Comparison of ENCODE assay signal across 29 mouse cellular contexts in genomic region chr13:112052011-112052410, GRCm38 (mm10).
DNase-seq lines count a peak whose midpoint lies in the region; ATAC-seq and TF ChIP-seq lines count a peak whose summit lies in the region.
"Had no signal": no experiment of that assay in that cellular context is flagged by ENCODE, and none has a peak within 500 bp of the region (broad histone marks: within the 10 kb centered on the region; RNA-seq: fewer than 3 reads in every experiment).

No protein-coding gene starts in this region.

- no peaks in the 10 kb centered on the region for H3K9me3 ChIP-seq in forebrain, embryonic 11.5 days (ENCODE audit: control insufficient read depth, low read length)
- no peaks in the 10 kb centered on the region for H3K9me3 ChIP-seq in forebrain, embryonic 14.5 days (replicated peaks; ENCODE audit: control insufficient read depth, low read length)
- no peaks in the 10 kb centered on the region for H3K9me3 ChIP-seq in heart, embryonic 12.5 days (replicated peaks)
- no peaks in the 10 kb centered on the region for H3K9me3 ChIP-seq in liver, embryonic 11.5 days (ENCODE audit: control insufficient read depth, low read length)
- no peaks in the 10 kb centered on the region for H3K9me3 ChIP-seq in stomach, postnatal 0 days (ENCODE audit: control insufficient read depth, low read length)
- H3K9me3 ChIP-seq: embryonic facial prominence, embryonic 13.5 days; embryonic facial prominence, embryonic 15.5 days; forebrain, embryonic 12.5 days; forebrain, embryonic 15.5 days; G1E had no signal

- H3K4me2 ChIP-seq in forebrain, embryonic 11.5 days (ENCODE audit: low read depth, low read length, severe bottlenecking): no peak overlapping the region
- H3K4me2 ChIP-seq in forebrain, embryonic 14.5 days (ENCODE audit: low read length): no peak overlapping the region
- H3K4me2 ChIP-seq in heart, embryonic 12.5 days: no peak overlapping the region
- H3K4me2 ChIP-seq in liver, embryonic 11.5 days: no peak overlapping the region
- no peak overlapping the region for H3K4me2 ChIP-seq in stomach, postnatal 0 days (replicated peaks; ENCODE audit: low read depth)
- H3K4me2 ChIP-seq: embryonic facial prominence, embryonic 13.5 days; embryonic facial prominence, embryonic 15.5 days; forebrain, embryonic 12.5 days; forebrain, embryonic 15.5 days had no signal

- H3K27ac ChIP-seq in forebrain, embryonic 11.5 days (ENCODE audit: low read depth, low read length): no peak overlapping the region
- no peak overlapping the region for H3K27ac ChIP-seq in forebrain, embryonic 14.5 days (ENCODE audit: low read depth, low read length)
- peak overlapping the region; percentile 20; the same call in 1 of the 2 replicates for H3K27ac ChIP-seq in heart, embryonic 12.5 days (ENCODE audit: poor library complexity, severe bottlenecking)
- no peak overlapping the region for H3K27ac ChIP-seq in liver, adult 2 months (replicated peaks; ENCODE audit: insufficient read depth, low read depth, low read length)
- H3K27ac ChIP-seq in liver, embryonic 11.5 days (ENCODE audit: low read depth, low read length): no peak overlapping the region
- no peak overlapping the region for H3K27ac ChIP-seq in stomach, postnatal 0 days (replicated peaks)
- H3K27ac ChIP-seq: embryonic facial prominence, embryonic 13.5 days; embryonic facial prominence, embryonic 15.5 days; forebrain, embryonic 12.5 days; forebrain, embryonic 15.5 days had no signal

- no peak overlapping the region for H3K9ac ChIP-seq in forebrain, embryonic 11.5 days (ENCODE audit: low read length)
- H3K9ac ChIP-seq in forebrain, embryonic 14.5 days (ENCODE audit: low read length): no peak overlapping the region
- H3K9ac ChIP-seq in heart, embryonic 12.5 days: no peak overlapping the region
- no peak overlapping the region for H3K9ac ChIP-seq in liver, adult 2 months (ENCODE audit: low read depth, low read length)
- H3K9ac ChIP-seq in liver, embryonic 11.5 days (ENCODE audit: low read depth, low read length): no peak overlapping the region
- no peak overlapping the region for H3K9ac ChIP-seq in stomach, postnatal 0 days (ENCODE audit: low read length)
- H3K9ac ChIP-seq: embryonic facial prominence, embryonic 13.5 days; embryonic facial prominence, embryonic 15.5 days; forebrain, embryonic 12.5 days; forebrain, embryonic 15.5 days; forebrain, postnatal 0 days had no signal

- TF ChIP-seq CTCF in liver, adult 2 months (IDR thresholded peaks at IDR 0.05; ENCODE audit: low read depth, low read length): no peak
- TF ChIP-seq CTCF in stomach, postnatal 0 days (IDR thresholded peaks at IDR 0.05; ENCODE audit: low read depth): no peak

- H3K27me3 ChIP-seq in forebrain, embryonic 11.5 days (ENCODE audit: control insufficient read depth, insufficient read depth, low read length): no peaks in the 10 kb centered on the region
- no peaks in the 10 kb centered on the region for H3K27me3 ChIP-seq in forebrain, embryonic 14.5 days (replicated peaks; ENCODE audit: control insufficient read depth, insufficient read depth, low read length)
- no peaks in the 10 kb centered on the region for H3K27me3 ChIP-seq in heart, embryonic 12.5 days (replicated peaks)
- no peaks in the 10 kb centered on the region for H3K27me3 ChIP-seq in liver, adult 2 months (ENCODE audit: control insufficient read depth, insufficient read depth, low read length)
- H3K27me3 ChIP-seq in liver, embryonic 11.5 days (replicated peaks; ENCODE audit: control insufficient read depth, insufficient read depth, low read length): no peaks in the 10 kb centered on the region
- no peaks in the 10 kb centered on the region for H3K27me3 ChIP-seq in stomach, postnatal 0 days (ENCODE audit: control insufficient read depth, insufficient read depth, low read length)
- H3K27me3 ChIP-seq: CH12.LX; embryonic facial prominence, embryonic 13.5 days; embryonic facial prominence, embryonic 15.5 days; forebrain, embryonic 12.5 days; forebrain, embryonic 15.5 days; Patski had no signal

- 87% methylated on average over 3 of the region's 3 CpGs for WGBS in forebrain, embryonic 11.5 days
- WGBS in forebrain, embryonic 14.5 days: 90% methylated on average over 3 of the region's 3 CpGs
- WGBS in heart, embryonic 12.5 days: 92% methylated on average over 3 of the region's 3 CpGs
- 61% methylated on average over 3 of the region's 3 CpGs for WGBS in liver, adult 2 months
- WGBS in liver, embryonic 11.5 days: 83% methylated on average over 3 of the region's 3 CpGs
- WGBS in stomach, postnatal 0 days: 58% methylated on average over 3 of the region's 3 CpGs

- H3K36me3 ChIP-seq in forebrain, embryonic 11.5 days (ENCODE audit: control insufficient read depth, insufficient read depth, low read length): no peaks in the 10 kb centered on the region
- no peaks in the 10 kb centered on the region for H3K36me3 ChIP-seq in forebrain, embryonic 14.5 days (ENCODE audit: control insufficient read depth, insufficient read depth, low read length)
- H3K36me3 ChIP-seq in heart, embryonic 12.5 days: no peaks in the 10 kb centered on the region
- no peaks in the 10 kb centered on the region for H3K36me3 ChIP-seq in liver, adult 2 months (ENCODE audit: control insufficient read depth, insufficient read depth, low read length)
- H3K36me3 ChIP-seq in liver, embryonic 11.5 days (ENCODE audit: control insufficient read depth, insufficient read depth, low read length): no peaks in the 10 kb centered on the region
- H3K36me3 ChIP-seq in stomach, postnatal 0 days (ENCODE audit: control insufficient read depth, insufficient read depth, low read length): no peaks in the 10 kb centered on the region
- H3K36me3 ChIP-seq: embryonic facial prominence, embryonic 13.5 days; embryonic facial prominence, embryonic 15.5 days; forebrain, embryonic 12.5 days; forebrain, embryonic 15.5 days; G1E had no signal

- ATAC-seq in forebrain, embryonic 11.5 days (replicated peaks; ENCODE audit: low FRiP score): no peak
- no peak for ATAC-seq in forebrain, embryonic 14.5 days
- no peak for ATAC-seq in heart, embryonic 12.5 days (ENCODE audit: insufficient number of reproducible peaks, low FRiP score)
- ATAC-seq in liver, embryonic 11.5 days (replicated peaks; ENCODE audit: low FRiP score): no peak
- peak; percentile 70 for ATAC-seq in stomach, postnatal 0 days (ENCODE audit: low FRiP score, low TSS enrichment)
- ATAC-seq: activated CD4-positive, CD25-positive, alpha-beta regulatory T cell, adult 4 months; CD4-positive, CD25-positive, alpha-beta regulatory T cell, adult 4 months; forebrain, embryonic 15.5 days; forebrain, postnatal 0 days; Patski had no signal

- no peak for TF ChIP-seq EP300 in stomach, postnatal 0 days (optimal IDR thresholded peaks at IDR 0.05)

- no peak overlapping the region for H3K4me3 ChIP-seq in forebrain, embryonic 11.5 days (ENCODE audit: low read depth, low read length)
- H3K4me3 ChIP-seq in forebrain, embryonic 14.5 days (ENCODE audit: low read depth, low read length): no peak overlapping the region
- no peak overlapping the region for H3K4me3 ChIP-seq in heart, embryonic 12.5 days
- no peak overlapping the region for H3K4me3 ChIP-seq in liver, adult 2 months (ENCODE audit: insufficient read depth, low read depth, low read length)
- H3K4me3 ChIP-seq in liver, embryonic 11.5 days (ENCODE audit: low read depth, low read length): no peak overlapping the region
- H3K4me3 ChIP-seq in stomach, postnatal 0 days (ENCODE audit: low read depth, low read length): no peak overlapping the region
- H3K4me3 ChIP-seq: embryonic facial prominence, embryonic 13.5 days; embryonic facial prominence, embryonic 15.5 days; forebrain, embryonic 12.5 days; forebrain, embryonic 15.5 days had no signal

- H3K4me1 ChIP-seq in forebrain, embryonic 11.5 days (replicated peaks; ENCODE audit: control insufficient read depth, insufficient read depth, low read length): no peaks in the 10 kb centered on the region
- H3K4me1 ChIP-seq in forebrain, embryonic 14.5 days (ENCODE audit: control insufficient read depth, insufficient read depth, low read length): no peaks in the 10 kb centered on the region
- H3K4me1 ChIP-seq in heart, embryonic 12.5 days (replicated peaks): no peaks in the 10 kb centered on the region; the same call in 1 of the 2 replicates
- peaks cover 5% of the 10 kb centered on the region for H3K4me1 ChIP-seq in liver, adult 2 months (ENCODE audit: control insufficient read depth, insufficient read depth, low read length)
- peaks cover 7% of the 10 kb centered on the region; the same call in 1 of the 2 replicates for H3K4me1 ChIP-seq in liver, embryonic 11.5 days (replicated peaks; ENCODE audit: control insufficient read depth, insufficient read depth, low read length)
- no peaks in the 10 kb centered on the region for H3K4me1 ChIP-seq in stomach, postnatal 0 days (replicated peaks; ENCODE audit: control insufficient read depth, insufficient read depth)
- H3K4me1 ChIP-seq: embryonic facial prominence, embryonic 13.5 days; embryonic facial prominence, embryonic 15.5 days; forebrain, embryonic 12.5 days; forebrain, embryonic 15.5 days had no signal

- TF ChIP-seq POLR2A in liver, adult 2 months (IDR thresholded peaks at IDR 0.05; ENCODE audit: extremely low read depth, insufficient read depth, low read length): no peak

- no peaks in the 10 kb centered on the region for H3K79me2 ChIP-seq in liver, adult 2 months (ENCODE audit: control insufficient read depth, insufficient read depth, low read length)

- DNase-seq in forebrain, embryonic 11.5 days (ENCODE audit: low spot score): peak; percentile 8
- DNase-seq in forebrain, embryonic 14.5 days (ENCODE audit: low spot score): no peak
- DNase-seq in heart, postnatal 4 days: no peak
- DNase-seq in liver, adult 2 months (ENCODE audit: extremely low read depth, low read depth, low spot score): peak; percentile 71
- DNase-seq in liver, embryonic 11.5 days (ENCODE audit: low spot score): no peak
- DNase-seq in stomach, postnatal 0 days (ENCODE audit: low spot score): no peak
- DNase-seq in lung, postnatal 14 days: no peak
- DNase-seq: adrenal gland, adult 8-10 months; adrenal gland, postnatal 14 days; adrenal gland, postnatal 36 days; B cell, adult 2 months; cerebellum, adult 11 months; cerebellum, adult 18-20 months; cerebellum, adult 8-10 months; cerebellum, adult 9-11 months; cerebellum, postnatal 14 days; cerebellum, postnatal 36 days; embryo, embryonic 11 days; forebrain, postnatal 0 days had no signal

Comparison
In these comparisons a context has a peak if more than half of its experiments do, and no peak if none do; other contexts are left out.
1. DNase-seq: peak in forebrain, embryonic 11.5 days (single experiment) and liver, adult 2 months (single experiment); none in forebrain, embryonic 14.5 days (single experiment), heart, postnatal 4 days (single experiment), liver, embryonic 11.5 days (single experiment), stomach, postnatal 0 days (single experiment) and lung, postnatal 14 days (single experiment).